Comparison of ENCODE assay signal across 23 mouse cellular contexts in genomic region chr3:95866071-95866470, GRCm38 (mm10).
"Had no signal": no experiment of that assay in that cellular context is flagged by ENCODE, and none has a peak within 500 bp of the region (broad histone marks: within the 10 kb centered on the region; RNA-seq: fewer than 3 reads in every experiment).

No protein-coding gene starts in this region.

- H3K9ac ChIP-seq: intestine, embryonic 15.5 days; limb, embryonic 13.5 days; liver, embryonic 12.5 days; liver, embryonic 15.5 days; lung, embryonic 15.5 days; midbrain, embryonic 13.5 days; neural tube, embryonic 13.5 days; stomach, embryonic 15.5 days had no signal

- H3K4me3 ChIP-seq: intestine, embryonic 15.5 days; limb, embryonic 10.5 days; limb, embryonic 13.5 days; liver, embryonic 12.5 days; liver, embryonic 15.5 days; lung, embryonic 15.5 days; megakaryocyte, embryonic 14.5 days; midbrain, embryonic 10.5 days; midbrain, embryonic 13.5 days; myocyte; neural tube, embryonic 13.5 days; stomach, embryonic 15.5 days had no signal

- H3K4me2 ChIP-seq: intestine, embryonic 15.5 days; limb, embryonic 13.5 days; liver, embryonic 12.5 days; liver, embryonic 15.5 days; lung, embryonic 15.5 days; midbrain, embryonic 13.5 days; neural tube, embryonic 13.5 days; stomach, embryonic 15.5 days had no signal

- H3K4me1 ChIP-seq: lung, embryonic 15.5 days; stomach, embryonic 15.5 days had no signal

- ATAC-seq: intestine, embryonic 15.5 days; liver, embryonic 12.5 days; midbrain, embryonic 13.5 days; midbrain, embryonic 16.5 days had no signal

- H3K27me3 ChIP-seq: intestine, embryonic 15.5 days; limb, embryonic 13.5 days; liver, embryonic 12.5 days; liver, embryonic 15.5 days; lung, embryonic 15.5 days; megakaryocyte, embryonic 14.5 days; midbrain, embryonic 13.5 days; neural tube, embryonic 13.5 days; stomach, embryonic 15.5 days had no signal

- H3K27ac ChIP-seq: intestine, embryonic 15.5 days; kidney, postnatal 0 days; limb, embryonic 10.5 days; limb, embryonic 13.5 days; liver, embryonic 12.5 days; liver, embryonic 15.5 days; lung, embryonic 15.5 days; midbrain, embryonic 10.5 days; midbrain, embryonic 13.5 days; neural tube, embryonic 13.5 days; stomach, embryonic 15.5 days had no signal

- H3K9me3 ChIP-seq: intestine, embryonic 15.5 days; limb, embryonic 10.5 days; limb, embryonic 13.5 days; liver, embryonic 12.5 days; liver, embryonic 15.5 days; lung, embryonic 15.5 days; megakaryocyte, embryonic 14.5 days; midbrain, embryonic 10.5 days; midbrain, embryonic 13.5 days; neural tube, embryonic 13.5 days; stomach, embryonic 15.5 days had no signal

- DNase-seq: layer of hippocampus, adult 9-11 months; liver; lung, adult 18-20 months; lung, postnatal 10 days; lung, postnatal 36 days; retina, postnatal 1 day; right cerebral cortex, postnatal 25 days; spleen, adult 18-20 months; thymus, postnatal 36 days had no signal
